Mouse (Mus musculus) CD4-positive, CD25-positive, alpha-beta regulatory T cell, adult 2 months (primary cell): ENCODE measurements around the gene Mdm2.
"Not testable (repeated sequence)": the region's sequence is repeated elsewhere in the genome, so short reads cannot be mapped to it uniquely, and the experiment has no call there.

Experiments used
- DNase-seq: peaks from one replicate; pipeline ENCODE4 v3.0.0-alpha.2; 2012; ENCODE audit warnings: low read depth, low spot score

Gene Mdm2

GRCm38 (mm10) chr10:117749050-117749686 lies 38.6 kb upstream of the Mdm2 start:
- DNase-seq = no peak

GRCm38 (mm10) chr10:117748276-117749049 lies 37.9 kb upstream of the Mdm2 start:
- no peak for DNase-seq

GRCm38 (mm10) chr10:117747711-117748110 lies 37.2 kb upstream of the Mdm2 start:
- peak; percentile 19 for DNase-seq

GRCm38 (mm10) chr10:117746297-117746883 lies 35.8 kb upstream of the Mdm2 start, which contains the start of gene Slc35e3:
Gene Slc35e3 (minus strand): TSS chr10:117746365.
- peak; percentile 96 for DNase-seq

GRCm38 (mm10) chr10:117745570-117746296 lies 35.2 kb upstream of the Mdm2 start:
- peak; percentile 35 for DNase-seq

DNA sequence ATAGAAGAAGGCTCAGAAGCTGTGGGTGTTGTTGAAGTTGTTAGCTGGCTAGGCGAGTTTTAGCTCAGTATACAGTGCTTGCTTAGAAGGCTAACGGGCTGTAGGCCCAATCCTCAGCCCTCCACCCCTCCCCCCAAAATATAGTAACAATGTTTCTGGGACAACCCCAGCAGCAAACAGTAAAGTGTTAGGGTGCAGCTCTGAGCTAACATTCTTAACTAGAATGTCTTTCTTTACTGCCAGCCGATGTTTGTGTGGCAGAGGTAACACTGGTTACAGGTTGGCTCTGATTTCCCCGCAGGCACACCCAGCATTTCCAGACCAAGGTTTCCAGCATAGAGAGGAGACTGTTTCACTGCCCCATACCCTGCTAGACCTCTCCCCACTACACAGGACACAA lies 33.4 kb upstream of the Mdm2 start:
- DNase-seq = no peak

DNA sequence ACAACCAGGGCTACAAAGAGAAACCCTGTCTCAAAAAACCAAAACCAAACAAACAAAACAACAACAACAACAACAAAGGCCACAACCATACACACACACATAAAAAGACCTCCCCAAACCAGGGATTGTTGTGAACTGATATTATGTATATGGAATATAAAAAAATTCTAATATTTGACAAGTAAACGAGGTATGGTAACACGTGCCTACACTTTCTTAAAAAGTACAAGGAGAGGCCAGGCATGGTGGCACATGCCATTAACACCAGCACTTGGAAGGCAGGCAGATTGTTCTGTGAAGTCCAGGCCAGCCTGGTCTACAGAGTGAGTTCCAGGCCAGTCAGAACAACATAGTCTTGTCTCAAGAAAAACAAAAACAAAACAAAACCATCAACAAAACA lies 32.6 kb upstream of the Mdm2 start:
- no peak for DNase-seq

DNA sequence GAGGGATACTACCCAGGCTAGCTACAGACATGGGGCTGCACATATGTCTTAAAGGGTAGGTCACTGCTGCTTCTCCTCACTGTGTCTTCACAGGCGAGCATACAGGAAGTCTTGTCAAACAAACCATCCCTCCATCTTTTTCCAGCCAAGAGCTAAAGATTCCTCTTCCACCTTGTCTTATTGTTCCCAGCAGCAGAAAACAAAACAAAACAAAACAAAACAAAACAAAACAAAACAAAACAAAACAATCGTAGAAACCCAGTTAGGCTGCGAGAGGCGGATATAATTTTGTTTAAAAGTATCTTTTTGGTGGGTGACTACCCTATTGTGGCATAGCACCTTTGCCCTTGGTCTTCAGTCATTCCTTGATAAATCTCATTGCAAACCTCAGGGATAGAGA lies 32.1 kb upstream of the Mdm2 start:
- DNase-seq = no peak

DNA sequence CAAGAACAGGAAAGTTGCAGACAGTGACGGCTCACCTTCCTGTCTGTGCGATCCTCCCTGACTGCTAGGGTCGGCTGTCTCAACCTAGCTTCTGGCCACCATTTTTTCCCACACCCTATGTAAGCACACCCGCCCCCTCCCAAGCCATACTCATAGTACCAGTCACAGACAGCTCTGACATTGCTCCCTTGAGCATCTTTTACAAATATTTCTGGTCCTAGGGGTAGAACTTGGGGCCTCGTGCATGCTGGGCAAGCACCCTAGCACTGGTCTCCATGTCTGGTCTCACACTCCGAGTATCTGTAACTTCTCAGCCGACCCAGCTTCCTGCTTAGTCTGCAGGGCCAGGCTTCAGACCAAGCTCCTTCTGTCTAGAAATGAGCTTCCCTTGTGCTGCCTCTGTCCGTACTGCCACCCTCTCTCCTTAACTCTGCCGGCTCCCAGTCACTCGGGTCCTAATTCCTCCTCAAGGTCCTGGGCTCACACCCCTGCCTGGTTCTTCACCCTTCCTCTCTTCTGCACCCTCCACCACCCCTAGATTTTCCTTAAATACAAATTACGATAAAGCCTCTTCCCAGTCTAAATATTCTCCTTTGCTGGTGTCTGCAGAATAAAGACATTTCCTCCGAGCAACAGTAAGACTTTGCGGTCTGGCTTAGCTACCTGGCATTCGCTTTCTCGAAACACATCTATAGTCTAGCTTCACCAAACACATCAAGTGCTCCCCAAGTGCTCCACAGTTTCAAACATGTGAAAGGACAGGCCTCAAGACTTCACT lies 31.3 kb upstream of the Mdm2 start:
- no peak for DNase-seq

DNA sequence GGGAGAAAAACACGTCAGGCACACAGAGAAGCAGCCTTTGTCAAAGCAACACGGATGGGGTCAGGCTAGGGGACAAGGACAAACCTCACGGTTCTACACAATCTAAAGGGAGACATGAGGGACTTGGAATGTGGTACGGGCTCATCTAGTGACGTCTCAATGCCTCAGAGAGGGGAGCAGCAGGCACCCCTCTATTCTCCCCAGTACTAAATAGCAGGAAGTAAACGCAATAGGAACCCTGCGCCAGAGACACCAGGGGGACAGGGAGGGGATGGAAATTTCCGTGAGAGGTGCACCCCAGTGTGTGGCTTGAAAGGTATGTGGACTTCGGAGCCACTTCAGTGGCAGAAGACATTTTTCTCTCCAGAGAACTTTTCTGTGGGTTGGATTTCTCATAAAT lies 30.4 kb upstream of the Mdm2 start:
- no peak for DNase-seq

DNA sequence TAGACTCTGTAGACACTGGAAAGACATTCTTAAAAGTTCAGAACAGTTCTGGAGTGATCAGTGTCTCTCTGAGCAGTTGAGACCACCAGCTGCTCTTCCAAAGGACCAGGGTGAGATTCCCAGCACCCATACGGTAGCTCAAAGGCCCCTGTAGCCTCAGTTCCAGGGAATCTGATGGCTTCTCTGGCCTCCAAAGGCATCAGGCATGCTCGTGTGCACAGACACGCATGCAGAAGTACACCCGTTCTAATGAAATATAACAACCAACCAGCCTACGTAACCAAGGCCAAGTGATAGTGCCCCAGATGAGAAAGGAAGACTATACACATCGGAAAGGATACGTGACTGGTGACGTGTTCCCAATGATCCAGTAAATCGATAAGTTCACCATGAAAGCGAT lies 29.6 kb upstream of the Mdm2 start:
- no peak for DNase-seq

- DNase-seq = no peak
These were observed 29.0 kb upstream of the Mdm2 start for GRCm38 (mm10) chr10:117739648-117739948.

DNA sequence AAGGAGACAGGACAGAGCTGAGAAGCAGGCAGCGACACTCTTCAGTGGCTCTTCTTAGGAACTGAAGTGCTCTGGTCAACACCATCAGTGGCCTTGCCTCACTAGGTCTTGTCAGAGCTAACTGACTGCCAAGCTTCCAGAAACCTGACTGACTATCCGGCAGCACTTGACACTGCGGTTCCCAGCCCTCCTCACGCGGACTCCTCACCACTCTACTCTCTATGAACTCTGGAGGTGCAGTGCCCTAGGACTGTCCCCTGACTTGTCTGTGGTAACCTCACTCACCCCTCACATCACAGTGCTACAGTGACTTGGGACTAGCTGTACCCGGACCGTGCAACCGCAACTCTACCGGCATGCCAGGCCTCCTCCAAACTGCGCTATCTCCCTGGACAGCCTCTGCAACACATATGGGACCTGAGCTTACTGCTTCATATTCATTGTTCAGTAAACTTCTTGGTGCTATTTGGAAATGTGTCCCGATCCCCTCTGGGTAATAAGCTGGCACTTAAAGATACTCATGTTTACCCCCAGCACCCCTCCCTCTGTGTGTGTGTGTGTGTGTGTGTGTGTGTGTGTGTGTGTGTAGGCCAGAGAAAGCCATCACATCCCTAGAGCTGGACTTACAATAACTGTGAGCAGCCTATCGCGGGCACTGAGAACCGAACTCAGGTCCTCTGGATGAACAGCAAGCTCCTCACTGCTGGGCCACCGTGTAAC lies 28.5 kb upstream of the Mdm2 start:
- DNase-seq = no peak

GRCm38 (mm10) chr10:117738140-117738921 lies 27.8 kb upstream of the Mdm2 start:
- DNase-seq = no peak

- not testable (repeated sequence) for DNase-seq
These were observed 26.9 kb upstream of the Mdm2 start for GRCm38 (mm10) chr10:117737498-117737897.

GRCm38 (mm10) chr10:117737075-117737474 lies 26.5 kb upstream of the Mdm2 start:
- DNase-seq = no peak

DNA sequence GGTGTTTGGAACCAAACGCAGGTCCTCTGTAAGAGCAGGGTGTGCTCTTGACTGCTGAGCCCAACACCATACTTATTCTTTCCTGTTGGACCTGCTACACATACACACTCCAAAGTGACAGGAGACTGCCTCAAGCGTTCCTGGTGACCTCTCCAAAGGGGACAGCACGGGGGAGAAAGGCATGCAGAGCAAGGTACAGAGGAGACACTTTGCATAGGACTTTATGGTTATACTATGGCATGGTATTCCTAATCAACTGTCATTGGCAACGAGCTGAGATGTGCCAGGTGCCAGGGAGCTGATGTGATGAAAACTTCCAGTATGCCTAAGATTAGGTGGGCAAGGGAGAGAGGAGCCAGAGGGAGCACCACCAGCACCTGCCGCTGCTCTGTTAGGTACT lies 26.0 kb upstream of the Mdm2 start:
- DNase-seq = no peak

DNA sequence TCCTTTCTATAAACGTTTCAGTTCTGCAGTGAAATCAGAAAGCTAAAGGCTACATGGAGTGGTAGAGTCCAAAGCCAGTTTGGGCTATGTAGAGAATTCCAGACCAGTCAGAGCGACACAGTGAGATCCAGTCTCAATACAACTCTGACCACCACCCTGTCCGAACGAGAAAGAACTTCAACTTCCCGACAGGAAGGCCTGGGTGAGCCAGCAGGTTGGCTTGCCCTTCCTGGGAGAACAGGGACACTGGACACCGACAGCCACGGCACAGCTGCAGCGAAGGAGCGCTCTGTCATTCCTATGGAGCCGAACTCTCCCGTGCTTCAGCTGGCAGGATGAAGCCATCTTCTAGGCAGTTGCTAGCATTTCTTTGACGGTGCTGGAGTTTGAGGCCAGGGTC lies 24.8 kb upstream of the Mdm2 start:
- not testable (repeated sequence) for DNase-seq

- DNase-seq = not testable (repeated sequence)
These were observed 23.7 kb upstream of the Mdm2 start for GRCm38 (mm10) chr10:117734104-117734852.
